Mouse (Mus musculus): ENCODE measurements around the gene Tsen54.
"Not testable (repeated sequence)": the region's sequence is repeated elsewhere in the genome, so short reads cannot be mapped to it uniquely, and the experiment has no call there.

The Tsen54 gene

DNA sequence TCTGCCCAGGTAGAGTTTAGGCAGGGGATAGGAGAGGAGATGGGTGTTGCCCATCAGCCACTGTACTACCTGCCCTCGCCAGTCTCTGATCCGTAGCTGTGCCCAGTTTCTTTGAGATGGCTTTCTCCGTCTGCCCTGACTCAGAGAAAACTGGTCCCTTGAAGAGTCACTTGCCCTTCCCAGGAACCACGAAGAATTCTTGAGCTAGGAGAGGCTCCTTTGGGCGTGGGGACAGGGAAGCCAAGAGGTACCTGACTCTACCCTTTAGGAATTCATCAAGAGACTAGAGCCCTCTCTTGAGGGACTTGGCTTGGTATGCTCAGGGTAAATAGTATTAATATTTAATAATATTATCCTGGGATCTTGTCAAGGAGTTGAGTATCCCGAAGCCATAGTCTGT is 13.1 kb downstream of the Tsen54 start:
- no peak for DNase-seq (ENCODE audit: extremely low read depth, low read depth, low spot score)

DNA sequence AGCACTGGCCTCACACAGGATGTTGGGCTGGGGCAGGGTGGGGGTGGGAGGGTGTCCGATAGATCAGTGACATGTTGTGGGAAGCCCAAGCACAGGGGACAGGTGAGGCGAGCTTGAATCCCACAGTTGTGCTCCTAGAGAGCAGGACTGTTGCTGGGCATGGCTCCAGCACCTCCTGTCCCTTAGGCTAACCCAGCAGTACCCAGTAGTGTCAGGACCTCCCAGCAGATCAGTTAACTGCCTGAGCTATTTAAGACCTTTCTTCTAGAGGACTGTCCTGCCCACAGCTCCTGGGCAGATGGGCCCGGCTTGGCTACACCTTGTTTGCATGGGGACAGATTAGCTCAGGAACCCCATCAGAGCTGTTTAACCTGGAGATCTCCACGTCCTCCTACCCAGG is 14.5 kb downstream of the Tsen54 start:
- no peak for DNase-seq (ENCODE audit: extremely low read depth, low read depth, low spot score)

DNA sequence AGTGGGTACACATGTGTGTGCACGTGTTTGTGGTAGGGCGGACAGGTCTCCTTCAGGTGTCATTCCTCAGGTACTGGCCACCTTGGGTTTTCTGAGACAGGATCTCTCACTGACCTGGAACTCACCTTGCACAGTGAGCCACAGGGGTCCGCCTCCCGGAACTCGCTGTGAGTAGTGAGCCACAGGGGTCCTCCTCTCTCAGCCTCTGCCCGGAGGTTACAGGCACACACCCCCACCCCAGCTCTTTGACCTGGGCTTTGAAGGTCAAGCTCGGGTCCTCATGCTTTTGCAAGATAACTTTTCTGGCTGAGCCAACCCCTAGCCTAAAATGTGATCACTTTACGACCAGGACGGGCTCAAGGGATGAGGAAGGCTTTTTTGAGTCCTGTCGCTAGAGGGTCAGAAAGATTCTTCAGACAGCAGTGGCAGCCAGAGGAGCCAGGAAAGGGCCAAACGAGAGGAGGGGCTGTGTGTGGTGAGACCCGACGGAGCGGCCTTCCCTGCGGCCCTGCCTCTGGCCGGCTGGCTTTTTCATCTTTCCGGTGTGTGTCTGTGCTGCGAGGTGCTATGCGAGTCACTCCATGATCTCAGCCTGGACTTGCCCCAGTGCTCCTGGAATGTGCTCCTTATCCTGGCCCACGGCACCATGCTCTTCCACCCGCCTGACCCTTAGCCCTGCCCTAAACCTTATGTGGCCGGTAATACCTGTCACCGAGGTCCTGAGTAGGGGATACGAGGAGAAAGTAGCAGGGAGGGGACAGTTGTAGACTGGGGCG is 16.2 kb downstream of the Tsen54 start:
- no peak for DNase-seq (ENCODE audit: extremely low read depth, low read depth, low spot score)

DNA sequence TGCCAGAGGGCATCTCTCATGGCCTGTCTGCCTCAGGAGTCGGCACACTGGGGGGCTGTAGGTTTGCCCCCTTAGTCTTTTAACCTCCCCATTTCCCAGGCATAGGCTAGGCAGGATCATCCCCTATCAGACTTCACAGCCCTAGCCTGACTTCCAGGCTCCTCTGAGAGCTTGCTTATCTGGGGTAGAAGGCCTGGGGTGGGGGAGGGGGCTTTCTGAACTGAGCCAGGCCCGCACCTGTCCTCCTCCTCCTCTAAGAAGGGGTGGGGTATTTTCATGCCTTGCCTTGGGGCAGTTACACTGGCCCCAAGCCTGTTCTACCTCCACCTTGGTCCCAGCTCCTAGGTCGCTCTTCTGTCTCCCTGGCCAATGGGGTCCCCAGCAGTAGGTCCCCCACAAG is 17.0 kb downstream of the Tsen54 start:
- no peak for DNase-seq (ENCODE audit: extremely low read depth, low read depth, low spot score)

DNA sequence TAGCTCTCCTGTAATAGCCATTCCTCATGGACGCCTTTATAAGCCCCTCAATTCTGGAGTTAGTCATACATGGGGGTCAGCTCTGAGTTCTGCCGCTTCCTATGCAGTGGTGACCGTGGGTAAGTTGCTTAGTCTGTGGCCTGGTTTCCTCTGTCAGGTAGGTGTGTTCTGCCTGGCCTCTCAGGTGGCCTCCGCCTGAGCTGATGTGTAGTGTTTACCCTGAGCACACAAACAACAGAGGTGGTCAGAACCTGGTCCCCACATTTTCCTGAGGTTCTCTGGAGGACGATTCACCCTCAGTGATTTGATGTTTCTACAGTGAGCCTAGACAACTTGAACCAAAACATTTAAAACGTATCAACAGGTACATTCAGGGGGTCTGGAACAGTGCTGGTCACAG is 17.5 kb downstream of the Tsen54 start:
- no peak for DNase-seq (ENCODE audit: extremely low read depth, low read depth, low spot score)

DNA sequence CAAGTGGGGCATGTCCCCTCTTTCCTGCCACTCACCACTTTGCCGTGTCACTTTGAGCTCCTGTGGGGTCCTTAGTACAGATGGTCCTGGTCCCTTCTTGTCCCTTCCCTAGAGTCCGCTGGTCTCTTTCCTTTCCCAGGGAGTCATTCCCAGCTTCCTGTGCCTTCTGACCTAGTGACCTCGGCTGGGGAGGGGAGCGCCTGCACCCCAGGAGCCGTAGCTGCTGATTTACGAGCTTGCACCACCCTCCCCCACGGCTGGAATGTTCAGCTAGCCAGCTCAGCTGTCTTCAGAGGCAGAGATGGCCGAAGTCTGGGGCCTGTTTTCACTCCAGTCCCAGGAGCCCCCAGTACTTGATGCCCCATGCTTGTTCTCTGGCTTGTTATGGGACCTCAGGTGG is 18.0 kb downstream of the Tsen54 start:
- DNase-seq (ENCODE audit: extremely low read depth, low read depth, low spot score) = no peak

DNA sequence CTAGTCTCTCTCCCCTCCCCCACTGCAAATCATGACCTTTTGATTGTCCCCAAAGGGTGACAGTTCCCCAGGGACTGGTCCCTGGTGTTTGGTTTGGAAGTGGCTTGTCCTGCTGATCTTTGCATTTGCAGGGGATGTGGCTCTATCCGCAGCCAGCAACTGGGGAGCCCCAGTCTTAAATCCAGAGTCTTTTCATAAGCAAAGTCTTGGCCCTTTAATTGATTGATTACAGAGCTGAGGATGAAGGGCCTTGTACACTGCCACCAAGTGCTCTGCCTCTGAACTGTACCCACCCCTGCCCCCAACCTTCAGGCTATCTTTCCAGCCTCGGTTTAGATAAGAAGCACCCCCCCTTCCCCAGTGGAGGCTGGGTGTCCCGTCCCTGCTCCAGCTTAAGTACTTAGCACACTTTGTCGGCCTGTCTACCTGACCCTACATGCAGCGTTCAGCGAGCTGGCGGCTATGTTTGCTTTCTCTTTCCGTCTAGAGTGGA is 18.5 kb downstream of the Tsen54 start:
- no peak for DNase-seq (ENCODE audit: extremely low read depth, low read depth, low spot score)

DNA sequence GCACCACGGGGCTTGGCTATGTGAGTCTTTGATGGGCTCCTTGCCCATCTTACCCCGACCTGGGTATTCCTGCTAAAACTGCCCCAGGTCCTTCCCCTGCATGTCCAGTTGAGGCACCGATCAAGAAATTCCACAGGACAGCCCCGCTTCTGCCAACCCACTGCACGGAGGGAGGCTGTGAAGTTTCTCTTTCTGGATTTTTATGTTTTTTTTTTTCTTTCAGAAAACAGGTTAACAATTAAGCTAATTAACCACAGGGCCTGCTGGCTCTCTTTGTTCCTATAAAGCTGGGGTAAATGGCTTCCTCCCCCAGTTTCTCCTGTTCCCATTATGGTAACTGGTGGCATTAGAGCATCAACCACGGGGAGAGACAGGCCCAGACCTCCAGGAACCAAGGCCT is 19.5 kb downstream of the Tsen54 start:
- no peak for DNase-seq (ENCODE audit: extremely low read depth, low read depth, low spot score)

DNA sequence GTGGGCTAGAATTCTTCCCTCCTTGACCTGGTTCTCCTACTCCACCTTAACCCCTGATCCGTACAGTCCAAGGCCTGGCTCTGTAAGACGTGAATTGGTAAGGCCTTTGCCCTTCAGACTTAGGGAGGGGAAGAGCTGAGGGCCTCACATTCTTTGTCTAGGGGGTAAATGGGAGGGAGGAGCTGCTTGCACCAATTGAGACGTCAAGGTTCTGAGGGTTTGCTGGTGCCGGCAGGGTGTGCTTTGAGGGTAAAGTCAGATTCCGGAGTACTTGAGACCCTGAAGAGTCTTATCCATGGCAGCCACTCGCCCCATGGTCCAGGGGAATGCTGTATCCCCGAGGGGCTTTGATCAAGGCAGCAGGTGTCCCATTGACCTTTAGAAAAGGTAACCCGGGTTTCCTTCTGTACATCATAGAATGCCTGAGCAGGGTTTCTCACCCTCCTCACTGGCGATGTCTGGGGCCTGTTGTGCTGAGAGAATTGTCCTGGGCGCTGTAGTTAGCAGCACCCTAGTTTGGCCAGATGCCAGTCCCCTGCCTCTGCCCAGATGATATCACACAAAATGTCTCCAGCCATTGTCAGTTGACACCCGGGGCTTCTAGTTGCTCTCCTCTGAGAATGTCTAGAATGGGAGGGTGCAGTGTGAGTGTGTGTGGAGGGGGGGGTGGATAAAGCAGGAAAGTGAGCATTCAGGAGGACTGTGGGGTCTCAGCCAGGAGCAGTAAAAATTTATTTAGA is 22.3 kb downstream of the Tsen54 start:
- DNase-seq (ENCODE audit: extremely low read depth, low read depth, low spot score) = no peak

DNA sequence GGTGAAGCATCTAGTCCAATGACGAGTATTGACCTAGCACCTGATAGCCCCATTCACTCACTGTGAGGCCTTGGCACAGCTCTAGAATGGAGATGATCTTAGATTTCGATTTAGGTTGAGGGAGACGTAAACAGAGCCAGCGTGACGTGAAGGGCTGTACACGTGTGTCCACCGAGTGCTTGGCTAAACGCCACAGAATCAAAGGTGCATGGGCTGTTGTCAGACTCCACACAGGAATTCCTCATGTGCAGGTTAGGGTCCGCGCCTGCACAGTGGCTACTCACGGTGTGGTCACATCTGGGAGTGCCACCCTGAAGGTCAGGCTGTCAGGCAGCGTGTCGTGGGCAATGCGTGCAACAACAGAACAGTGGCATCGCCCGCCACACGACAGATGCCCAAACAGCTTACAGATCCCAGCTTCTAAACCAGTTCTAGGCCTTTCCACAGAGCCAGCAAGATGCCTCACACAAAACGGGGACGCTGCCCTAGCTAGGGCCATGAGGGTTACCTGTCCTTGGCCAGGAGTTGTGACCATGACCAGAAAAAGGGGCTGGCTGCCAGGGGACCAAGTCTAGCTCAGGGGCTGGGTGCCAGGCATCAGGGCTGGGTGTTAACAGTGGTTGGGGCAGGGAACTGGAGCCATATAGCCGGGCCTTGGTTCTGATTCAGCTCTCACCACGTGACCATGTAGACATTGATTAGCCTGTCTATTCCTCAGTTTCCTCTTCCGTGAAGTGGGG is 23.3 kb downstream of the Tsen54 start:
- DNase-seq (ENCODE audit: extremely low read depth, low read depth, low spot score) = no peak

DNA sequence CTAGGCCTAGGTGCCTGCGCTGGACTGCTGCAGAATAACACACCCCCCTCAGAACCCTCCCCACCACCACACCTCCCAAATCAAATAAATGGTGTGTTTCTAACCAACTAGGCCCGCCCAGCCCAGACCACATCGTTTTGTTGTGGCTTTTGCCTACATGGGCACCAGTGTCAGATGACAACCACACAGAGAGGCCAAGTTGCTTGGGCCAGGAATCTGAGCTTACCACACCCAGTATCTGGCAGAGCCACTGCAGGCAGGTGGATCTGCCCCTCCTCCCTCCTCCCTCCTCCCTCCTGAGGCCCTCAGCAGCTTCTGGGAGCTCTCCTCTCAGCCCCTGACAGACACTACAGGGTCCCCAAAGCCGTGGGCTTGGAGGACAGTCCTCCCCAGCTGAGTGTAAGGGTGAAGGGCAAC is 24.4 kb downstream of the Tsen54 start:
- DNase-seq (ENCODE audit: extremely low read depth, low read depth, low spot score) = peak; percentile 59

DNA sequence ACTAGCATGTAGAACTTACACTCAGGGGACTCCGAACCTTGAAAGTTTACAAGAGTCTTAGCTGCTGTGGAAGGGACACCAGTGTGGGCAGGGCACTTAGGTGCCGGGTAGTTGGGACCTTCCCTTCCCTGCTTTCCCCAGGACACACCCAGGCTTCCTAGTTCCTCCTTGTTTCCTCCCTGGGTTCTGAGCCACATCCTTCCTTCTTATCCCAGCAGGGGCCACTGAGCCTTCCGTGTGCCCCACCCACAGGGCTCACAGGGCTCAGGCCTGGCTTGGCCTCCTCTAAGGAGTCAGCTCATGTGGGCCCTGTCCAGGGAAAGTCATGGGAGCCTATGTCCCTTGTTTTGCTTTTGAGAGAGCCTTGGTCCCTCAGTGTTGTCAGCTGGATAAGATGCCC is 25.2 kb downstream of the Tsen54 start:
- no peak for DNase-seq (ENCODE audit: extremely low read depth, low read depth, low spot score)

DNA sequence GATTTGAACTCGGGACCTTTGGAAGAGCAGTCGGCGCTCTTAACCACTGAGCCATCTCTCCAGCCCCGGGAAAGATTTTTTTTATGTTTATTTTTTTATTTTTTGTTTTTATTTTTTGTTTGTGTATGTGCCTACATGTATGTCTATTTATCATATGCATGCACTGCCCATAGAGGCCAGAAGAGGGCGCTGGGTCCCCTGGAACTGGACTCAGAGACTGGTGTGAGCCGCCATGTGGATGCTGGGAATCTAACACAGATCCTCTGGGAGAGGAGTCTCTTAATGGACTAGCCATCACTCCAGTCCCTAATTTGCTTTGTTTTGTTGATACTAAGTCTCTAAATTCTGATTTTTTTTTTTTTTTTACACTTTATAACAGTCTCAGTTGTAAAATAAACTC is 26.5 kb downstream of the Tsen54 start:
- DNase-seq (ENCODE audit: extremely low read depth, low read depth, low spot score) = no peak

DNA sequence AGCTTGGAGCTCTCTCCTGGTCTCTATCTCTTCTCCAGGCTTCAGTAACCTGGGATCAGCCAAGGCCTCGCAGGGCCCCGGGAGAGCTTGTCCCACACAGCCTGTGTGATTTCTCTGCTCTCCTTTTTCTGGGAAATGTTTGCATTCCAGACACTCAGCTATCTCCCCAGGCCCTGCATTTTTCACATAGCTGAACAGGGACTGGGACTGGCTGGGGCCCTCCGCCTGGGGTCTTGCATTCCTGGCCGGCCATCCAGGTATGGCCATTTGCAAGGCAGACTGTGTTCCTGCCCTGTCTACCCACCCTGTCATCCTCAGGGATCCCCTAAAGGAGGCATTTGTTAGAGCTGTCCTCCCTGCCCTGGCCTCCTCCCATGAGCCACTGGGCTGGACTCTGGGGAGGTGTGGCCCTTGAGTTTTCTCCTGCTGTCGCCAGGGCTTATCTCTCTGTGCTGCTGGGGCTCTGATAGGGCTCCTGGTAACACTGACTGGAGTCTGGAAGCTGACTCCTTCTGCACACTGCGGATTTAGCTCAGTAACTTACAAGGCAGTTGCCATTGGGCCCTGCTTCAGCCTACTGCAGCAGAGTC is 27.5 kb downstream of the Tsen54 start:
- no peak for DNase-seq (ENCODE audit: extremely low read depth, low read depth, low spot score)

DNA sequence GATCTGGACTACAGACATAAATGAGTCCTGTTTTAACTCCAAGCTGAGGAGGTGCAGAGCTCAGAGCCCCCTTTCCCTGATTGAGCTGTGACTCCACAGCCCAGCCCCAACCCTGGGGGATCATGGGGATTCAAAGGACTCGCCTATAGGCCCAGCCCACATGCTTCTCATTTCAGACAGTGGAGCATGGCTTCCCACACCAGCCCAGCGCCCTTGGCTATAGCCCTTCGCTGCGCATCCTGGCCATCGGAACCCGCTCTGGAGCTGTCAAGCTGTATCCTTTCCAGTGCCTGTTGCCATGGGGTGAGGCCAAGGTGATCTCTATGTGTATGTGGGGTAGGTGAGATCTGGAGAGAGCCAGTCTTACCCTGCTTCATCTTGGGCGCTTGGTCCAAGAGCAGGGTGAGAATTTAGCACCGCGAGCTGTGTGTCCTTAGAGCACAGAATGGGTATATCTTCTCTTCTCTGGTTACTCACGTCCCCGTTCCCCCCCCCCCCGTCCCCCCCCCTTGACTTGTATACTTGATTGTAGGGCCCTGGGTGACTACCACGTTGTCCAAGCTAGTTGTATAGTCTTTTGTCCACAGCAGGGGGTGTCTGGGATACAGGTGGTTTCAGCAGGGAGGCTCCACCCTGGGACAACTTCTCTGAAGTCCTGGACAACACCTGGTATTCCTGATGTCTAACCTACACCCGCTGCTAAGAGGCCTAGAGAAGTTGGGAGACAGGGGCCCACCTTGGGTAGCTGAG is 28.8 kb downstream of the Tsen54 start:
- no peak for DNase-seq (ENCODE audit: extremely low read depth, low read depth, low spot score)

DNA sequence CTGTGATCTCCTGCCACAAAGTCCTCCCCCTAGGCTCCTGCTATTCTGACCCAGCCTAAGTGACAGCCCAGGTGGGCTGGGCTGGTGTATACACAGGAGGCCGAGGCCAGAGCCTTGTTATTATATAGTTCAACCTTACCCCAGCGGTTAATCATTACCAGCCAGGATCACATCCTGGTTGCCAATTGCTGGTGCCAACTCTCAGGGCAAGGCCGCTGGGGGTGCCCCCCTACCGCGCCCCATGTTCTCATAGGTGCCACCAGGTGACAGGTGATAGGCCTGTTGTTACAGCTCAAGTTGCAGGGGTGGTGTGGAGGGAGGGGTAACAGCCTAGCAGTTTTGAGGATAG is 29.3 kb downstream of the Tsen54 start:
- no peak for DNase-seq (ENCODE audit: extremely low read depth, low read depth, low spot score)

DNA sequence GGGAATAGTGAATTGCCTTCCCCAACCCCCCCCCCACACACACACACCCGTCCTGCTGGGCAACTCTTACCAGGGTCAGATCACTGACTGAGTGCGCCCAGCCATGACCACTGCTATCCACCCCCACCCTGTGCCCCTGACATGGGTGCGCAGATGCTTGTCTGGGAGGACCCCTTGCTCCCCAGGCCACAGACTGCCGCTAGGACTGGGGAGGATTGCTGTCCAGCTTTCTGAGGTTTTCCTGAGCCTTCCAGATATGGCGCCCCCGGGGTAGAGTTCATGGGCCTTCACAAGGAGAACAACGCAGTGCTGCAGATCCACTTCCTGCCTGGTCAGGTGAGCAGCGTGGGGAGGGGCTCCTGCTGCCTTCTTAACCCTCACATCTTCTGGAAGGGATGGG is 29.7 kb downstream of the Tsen54 start:
- DNase-seq (ENCODE audit: extremely low read depth, low read depth, low spot score) = no peak

DNA sequence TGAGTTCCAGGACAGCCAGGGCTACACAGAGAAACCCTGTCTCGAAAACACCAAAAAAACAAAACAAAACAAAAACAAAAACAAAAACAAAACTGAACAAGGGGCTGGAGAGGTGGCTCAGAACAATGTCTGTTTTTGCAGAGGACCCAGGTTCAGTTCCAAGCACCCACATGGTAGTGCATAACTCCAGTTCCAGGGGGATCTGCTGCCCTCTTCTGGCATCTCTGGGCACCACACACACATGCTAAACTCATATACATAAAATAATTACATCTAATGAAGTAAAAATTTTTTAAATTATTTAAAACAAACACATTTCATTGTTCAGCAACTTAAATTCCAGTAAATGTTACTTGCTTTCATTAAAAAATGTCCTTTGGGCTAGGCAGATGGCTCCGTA is 31.3 kb downstream of the Tsen54 start:
- no peak for DNase-seq (ENCODE audit: extremely low read depth, low read depth, low spot score)

DNA sequence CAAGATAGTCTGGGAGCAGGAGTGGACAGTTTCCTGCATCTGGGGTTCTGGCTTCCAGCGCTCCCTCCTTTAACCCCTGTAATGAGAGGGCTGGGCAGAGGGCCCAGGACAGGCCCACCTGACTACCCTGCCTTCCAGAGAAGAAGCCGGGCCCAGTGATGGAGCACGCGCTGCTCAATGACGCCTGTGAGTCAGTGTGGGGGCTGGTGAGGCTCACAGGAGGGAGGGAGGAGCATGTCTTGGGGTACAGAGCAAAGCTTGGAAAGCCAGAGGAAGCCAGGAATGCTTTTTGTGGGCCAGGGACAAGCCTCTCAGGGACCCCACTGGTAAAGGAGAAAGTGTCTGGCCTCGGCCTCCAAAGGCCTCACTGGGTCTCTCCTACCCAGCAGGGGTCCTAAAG is 40.1 kb downstream of the Tsen54 start:
- DNase-seq (ENCODE audit: extremely low read depth, low read depth, low spot score) = no peak

DNA sequence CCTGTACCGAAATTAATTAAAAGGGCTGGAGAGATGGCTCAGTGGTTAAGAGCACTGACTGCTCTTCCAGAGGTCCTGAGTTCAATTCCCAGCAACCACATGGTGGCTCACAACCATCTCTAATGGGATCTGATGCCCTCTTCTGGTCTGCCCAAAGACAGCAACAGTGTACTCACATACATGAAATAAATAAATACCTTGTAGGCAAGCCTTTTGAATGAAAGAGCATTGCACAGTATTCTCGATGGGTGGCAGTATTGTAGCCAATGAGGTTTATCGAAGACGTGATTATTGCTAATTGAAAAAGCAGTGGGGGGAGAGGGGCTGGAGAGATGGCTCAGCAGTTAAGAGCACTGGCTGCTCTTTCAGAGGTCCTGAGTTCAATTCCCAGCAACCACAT is 42.6 kb downstream of the Tsen54 start:
- DNase-seq (ENCODE audit: extremely low read depth, low read depth, low spot score) = not testable (repeated sequence)

DNA sequence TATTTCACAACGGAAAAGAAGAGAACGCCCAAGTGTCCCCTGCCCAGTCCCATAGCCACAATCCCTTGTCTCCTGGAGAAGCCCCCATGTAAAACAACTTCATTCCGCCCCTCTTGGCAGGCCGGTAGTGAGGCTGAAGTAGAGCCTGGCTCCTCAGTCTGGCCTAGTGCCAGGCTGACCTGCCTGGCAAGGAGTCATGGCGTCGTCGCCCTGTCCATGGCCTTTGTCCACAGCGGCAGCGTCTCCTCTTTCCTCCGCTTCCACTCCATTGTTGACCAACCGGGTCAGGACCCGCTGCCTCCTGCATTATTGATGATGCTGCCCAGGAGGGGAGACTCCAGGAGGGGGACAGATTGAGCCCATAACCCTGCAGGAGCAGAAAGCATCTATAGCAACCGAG is 43.4 kb downstream of the Tsen54 start:
- no peak for DNase-seq (ENCODE audit: extremely low read depth, low read depth, low spot score)

Data from fat pad, adult 2 months (tissue).